Mouse (Mus musculus) forebrain, embryonic 11.5 days (tissue): ENCODE results near the gene Pex10. TPM values are rescaled to one million over a fixed set of nuclear protein-coding genes. Genes with fewer than 3 reads are reported as not detected.

ENCODE experiments used
- ATAC-seq: fragments of 200-750 bp; cut with Nextera tagmentation; replicated peaks from 2 replicates; pipeline ENCODE4 v1.8.0; 2017; ENCODE audit warnings: moderate TSS enrichment; ENCODE audit not compliant: low FRiP score
- DNase-seq: peaks from one replicate; pipeline ENCODE4 v3.0.0-alpha.2; 2017; ENCODE audit warnings: low spot score
- H3K27ac ChIP-seq: fragments of 300-500 bp; sonication (generic); 2 replicates; pipeline ENCODE4 v1.5.1; 2014; ENCODE audit warnings: low read depth, low read length
- H3K27me3 ChIP-seq: fragments of 300-500 bp; sonication (generic); 2 replicates; pipeline ENCODE4 v1.6.1; 2014; ENCODE audit warnings: mild to moderate bottlenecking, low read length, mixed read lengths; ENCODE audit not compliant: control insufficient read depth, insufficient read depth
- H3K36me3 ChIP-seq: fragments of 300-500 bp; sonication (generic); 2 replicates; pipeline ENCODE4 v1.6.1; 2014; ENCODE audit warnings: mild to moderate bottlenecking, low read length, moderate library complexity, mixed read lengths; ENCODE audit not compliant: control insufficient read depth, insufficient read depth
- H3K4me1 ChIP-seq: fragments of 300-500 bp; sonication (generic); replicated peaks from 2 replicates; pipeline ENCODE4 v1.6.1; 2014; ENCODE audit warnings: low read length, mixed read lengths; ENCODE audit not compliant: control insufficient read depth, insufficient read depth
- H3K4me2 ChIP-seq: fragments of 300-500 bp; sonication (generic); 2 replicates; pipeline ENCODE4 v1.6.1; 2014; ENCODE audit warnings: low read depth, mild to moderate bottlenecking, low read length, moderate library complexity, mixed read lengths; ENCODE audit not compliant: severe bottlenecking
- H3K4me3 ChIP-seq: fragments of 300-500 bp; sonication (generic); 2 replicates; pipeline ENCODE4 v1.5.1; 2014; ENCODE audit warnings: low read depth, low read length
- H3K9ac ChIP-seq: fragments of 300-500 bp; sonication (generic); 2 replicates; pipeline ENCODE4 v1.6.1; 2014; ENCODE audit warnings: low read length
- H3K9me3 ChIP-seq: fragments of 300-500 bp; sonication (generic); 2 replicates; pipeline ENCODE4 v1.6.1; 2016; ENCODE audit warnings: low read length, mixed read lengths; ENCODE audit not compliant: control insufficient read depth
- WGBS: fragments of 180-500 bp; shearing (Covaris S2); extraction: QIAGEN DNeasy Blood & Tissue Kit; methylation state at CpG from one replicate; pipeline ENCODE4 v1.1.7; 2014; 5-methylcytosine and 5-hydroxymethylcytosine counted together
- polyA plus RNA-seq: library from polyadenylated mRNA; unstranded; fragments of >200 nt; fragmentation: Nextera tagmentation; extraction: Ambion mirVana; gene quantifications from 2 replicates; pipeline ENCODE4 v1.2.1, GENCODE M21; 2014

Gene Pex10
- polyA plus RNA-seq, 1 experiment from 2014 or later: 7.2 TPM

DNA sequence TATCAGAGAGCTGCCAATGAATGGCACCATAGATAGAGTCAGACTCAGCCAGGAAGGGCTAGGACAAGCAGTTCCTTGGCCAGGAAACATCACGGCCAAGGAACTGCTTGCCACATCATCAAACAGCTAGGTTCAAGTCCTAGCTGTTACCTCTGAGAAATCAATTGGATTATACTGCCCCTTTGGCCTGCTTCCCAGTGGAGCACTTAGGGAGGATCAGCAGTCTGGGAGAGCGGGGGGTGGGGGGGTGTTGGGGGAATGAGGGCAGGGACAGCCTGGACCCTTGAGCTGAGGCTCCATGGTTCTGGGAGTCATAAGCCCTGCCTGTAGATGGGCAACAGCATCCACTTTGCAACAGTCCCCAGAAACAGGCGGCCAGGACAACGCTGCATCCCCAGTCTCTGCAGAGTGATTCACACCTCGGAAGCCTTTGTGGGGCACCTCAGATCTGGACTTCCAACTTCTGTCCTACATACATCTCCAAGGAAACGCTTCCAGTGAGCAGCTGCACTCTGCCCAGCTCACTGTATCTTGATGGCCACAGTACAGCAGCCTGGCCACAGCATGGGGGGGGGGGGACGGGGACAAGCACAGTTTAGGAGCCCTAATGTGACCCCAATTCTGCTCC, 44.5 kb upstream of the Pex10 start:
- Histone ChIP-seq H3K9me3 (no peaks in the 10 kb centered on the region), H3K9ac (no peak overlapping the region), H3K27me3 (0 out of 2 replicates have a peak, but pooled peaks cover 2% of the 10 kb centered on the region), H3K4me3 (no peak overlapping the region), H3K4me1 (peaks cover 15% of the 10 kb centered on the region), H3K27ac (no peak overlapping the region), H3K36me3 (no peaks in the 10 kb centered on the region), H3K4me2 (no peak overlapping the region)
- 80% methylated on average over 7 of the region's 7 CpGs for WGBS
- ATAC-seq: no peak
- DNase-seq: no peak

DNA sequence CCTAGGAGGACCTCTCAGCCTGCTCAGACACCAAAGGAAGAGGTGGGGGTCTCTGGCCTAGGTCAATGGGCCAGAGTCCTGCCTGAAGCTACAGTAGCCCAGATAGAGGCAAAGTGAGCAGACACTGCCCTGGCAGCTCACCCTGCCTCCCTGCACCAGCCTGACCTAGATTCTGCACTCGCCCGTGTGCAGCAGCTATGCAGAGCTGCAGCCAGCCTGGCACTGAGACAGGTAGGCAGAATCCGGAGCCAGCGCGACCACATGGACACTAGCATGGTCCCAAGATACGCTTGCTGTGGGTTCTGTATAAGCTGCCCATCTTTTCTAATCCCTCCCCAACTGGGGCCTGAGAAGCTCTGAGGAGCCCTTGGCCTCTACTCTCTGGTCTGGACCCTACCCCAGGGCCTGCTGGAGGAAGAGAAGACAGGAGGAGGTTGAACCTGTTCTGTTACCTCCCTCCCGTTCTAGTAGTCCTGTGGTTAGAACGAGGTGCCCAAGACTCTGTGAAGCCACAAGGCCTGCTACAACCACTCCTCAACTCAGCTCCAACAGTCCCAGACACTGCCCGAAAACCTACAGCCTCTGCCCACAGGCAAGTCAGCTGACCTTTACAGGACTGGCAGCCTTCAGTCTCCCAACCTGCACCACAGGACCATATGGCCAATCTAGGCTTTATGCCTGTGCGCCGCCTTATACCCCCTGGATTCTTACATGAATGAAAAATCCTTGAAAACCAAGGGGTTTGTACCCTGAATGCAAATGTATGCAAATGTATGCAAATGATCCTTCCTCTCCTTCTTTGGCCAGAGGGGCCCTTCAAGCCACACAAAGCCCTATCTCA, 42.4 kb upstream of the Pex10 start:
- no peak overlapping the region for H3K9ac ChIP-seq
- H3K4me3 ChIP-seq: no peak overlapping the region
- WGBS: 81% methylated on average over 11 of the region's 11 CpGs
- no peaks in the 10 kb centered on the region for H3K9me3 ChIP-seq
- ATAC-seq (peak; percentile 39; the same call in 1 of the 2 replicates), DNase-seq (no peak)
- no peaks in the 10 kb centered on the region for H3K27me3 ChIP-seq
- 0 out of 2 replicates have a peak overlapping the region, but pooled peaks have one; percentile 18 for H3K27ac ChIP-seq
- peaks cover 5% of the 10 kb centered on the region; the same call in 1 of the 2 replicates for H3K4me1 ChIP-seq
- H3K36me3 ChIP-seq: no peaks in the 10 kb centered on the region
- no peak overlapping the region for H3K4me2 ChIP-seq

DNA sequence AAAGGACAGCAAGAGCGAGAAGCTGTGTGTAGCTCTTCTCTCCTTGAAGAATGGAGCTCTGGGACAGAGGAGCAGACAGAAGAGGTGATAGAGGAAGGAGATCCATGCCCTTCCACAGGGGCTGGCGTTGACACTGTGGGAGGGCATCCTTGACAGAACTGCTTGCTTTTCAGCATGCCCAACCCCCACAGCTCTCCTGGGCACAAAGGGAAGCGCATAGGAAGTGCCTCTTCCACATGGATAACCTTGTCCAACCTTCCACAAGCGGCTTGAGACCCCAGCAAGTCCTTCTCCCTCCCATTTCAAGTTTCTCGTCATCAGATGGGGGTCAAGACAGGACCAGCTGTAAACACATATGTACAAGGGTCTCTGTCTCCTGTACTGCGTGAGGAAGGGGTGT, 33.7 kb upstream of the Pex10 start:
- ATAC-seq (no peak), DNase-seq (no peak)
- Histone ChIP-seq H3K9ac (no peak overlapping the region), H3K27ac (no peak overlapping the region), H3K4me1 (peaks cover 18% of the 10 kb centered on the region; the same call in 1 of the 2 replicates), H3K36me3 (no peaks in the 10 kb centered on the region), H3K4me3 (no peak overlapping the region), H3K9me3 (no peaks in the 10 kb centered on the region), H3K4me2 (no peak overlapping the region), H3K27me3 (peaks cover 2% of the 10 kb centered on the region; the same call in 1 of the 2 replicates)
- 20% methylated on average over 6 of the region's 6 CpGs for WGBS

DNA sequence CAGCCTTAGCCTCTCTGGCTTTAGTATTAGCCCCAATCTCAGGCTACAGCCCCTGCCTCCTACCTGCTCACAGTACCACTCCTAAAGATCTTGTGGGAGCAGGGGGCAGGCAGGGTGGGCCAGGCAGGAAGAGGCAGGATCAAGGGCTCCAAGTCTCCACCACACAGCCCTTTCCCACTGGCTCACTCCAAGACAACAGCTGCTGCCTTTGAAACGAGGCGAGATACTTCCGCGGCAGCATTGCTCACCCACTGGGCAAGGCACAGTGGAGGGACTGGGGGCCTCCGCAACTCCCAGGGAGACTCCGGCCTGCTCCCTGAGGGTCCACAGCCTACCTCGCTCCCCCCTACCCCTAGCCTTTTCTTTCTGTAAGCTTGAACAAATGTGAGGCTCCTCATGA, 32.6 kb upstream of the Pex10 start:
- peaks cover 2% of the 10 kb centered on the region; the same call in 1 of the 2 replicates for H3K27me3 ChIP-seq
- DNase-seq (no peak), ATAC-seq (no peak)

DNA sequence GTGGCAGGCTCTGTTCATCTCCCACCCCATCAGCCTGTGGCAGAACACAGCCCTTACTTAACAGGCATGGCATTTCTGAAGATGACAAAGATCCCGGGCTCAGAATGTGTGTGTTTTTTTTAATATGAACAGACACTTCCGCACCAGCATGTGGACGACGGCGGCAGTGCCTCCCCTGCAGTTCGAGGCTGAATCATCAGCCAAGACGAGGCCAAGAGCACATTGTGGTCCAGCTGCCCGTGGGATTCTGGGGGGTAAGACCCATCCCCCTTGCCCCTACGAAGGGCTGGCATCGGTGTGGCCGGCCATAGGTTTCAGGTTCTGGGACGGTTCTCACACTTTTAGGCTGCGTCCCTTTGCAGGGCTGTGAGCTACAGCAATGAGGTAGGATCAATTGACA, 32.0 kb upstream of the Pex10 start:
- no peaks in the 10 kb centered on the region for H3K36me3 ChIP-seq
- peaks cover 2% of the 10 kb centered on the region; the same call in 1 of the 2 replicates for H3K27me3 ChIP-seq
- no peak overlapping the region for H3K9ac ChIP-seq
- H3K4me1 ChIP-seq: peaks cover 18% of the 10 kb centered on the region; the same call in 1 of the 2 replicates
- H3K9me3 ChIP-seq: no peaks in the 10 kb centered on the region
- H3K4me2 ChIP-seq: no peak overlapping the region
- 65% methylated on average over 13 of the region's 13 CpGs for WGBS
- no peak overlapping the region for H3K4me3 ChIP-seq
- DNase-seq: no peak
- H3K27ac ChIP-seq: no peak overlapping the region
- no peak for ATAC-seq

More for the DNA sequence above, 32.6 kb upstream of the Pex10 start:
- Histone ChIP-seq H3K4me1 (peaks cover 18% of the 10 kb centered on the region; the same call in 1 of the 2 replicates), H3K36me3 (no peaks in the 10 kb centered on the region), H3K4me2 (no peak overlapping the region), H3K4me3 (no peak overlapping the region), H3K27ac (no peak overlapping the region), H3K9ac (no peak overlapping the region), H3K9me3 (no peaks in the 10 kb centered on the region)
- 16% methylated on average over 7 of the region's 7 CpGs for WGBS

DNA sequence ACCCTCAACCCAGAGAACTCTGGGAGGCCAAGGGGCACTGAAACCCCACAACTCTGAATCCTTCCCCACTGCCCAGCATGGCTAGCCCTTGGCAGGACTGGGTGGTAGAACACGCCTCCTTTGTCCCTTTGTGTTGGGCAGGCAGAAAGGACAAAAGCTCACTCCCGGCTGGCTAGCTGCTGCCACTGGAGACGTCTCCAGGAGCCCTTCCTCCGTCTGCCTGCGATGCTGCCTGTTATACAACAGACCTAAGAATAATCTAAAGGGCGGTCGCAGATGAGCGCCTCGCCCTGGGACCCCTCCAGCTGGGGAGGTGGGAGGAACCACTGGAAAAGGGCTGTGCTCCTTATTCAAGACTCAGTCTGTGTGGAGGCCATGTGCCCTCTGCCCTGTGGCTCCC, 26.6 kb upstream of the Pex10 start:
- DNase-seq (no peak), ATAC-seq (peak; percentile 55; the same call in 1 of the 2 replicates)
- 11% methylated on average over 9 of the region's 9 CpGs for WGBS
- H3K9ac ChIP-seq: peak overlapping the region; percentile 20; the same call in 1 of the 2 replicates
- no peak overlapping the region for H3K4me3 ChIP-seq
- no peaks in the 10 kb centered on the region for H3K36me3 ChIP-seq
- peaks cover 13% of the 10 kb centered on the region; the same call in 1 of the 2 replicates for H3K4me1 ChIP-seq
- peaks cover 42% of the 10 kb centered on the region for H3K27me3 ChIP-seq
- no peak overlapping the region for H3K4me2 ChIP-seq
- H3K9me3 ChIP-seq: no peaks in the 10 kb centered on the region
- H3K27ac ChIP-seq: no peak overlapping the region

DNA sequence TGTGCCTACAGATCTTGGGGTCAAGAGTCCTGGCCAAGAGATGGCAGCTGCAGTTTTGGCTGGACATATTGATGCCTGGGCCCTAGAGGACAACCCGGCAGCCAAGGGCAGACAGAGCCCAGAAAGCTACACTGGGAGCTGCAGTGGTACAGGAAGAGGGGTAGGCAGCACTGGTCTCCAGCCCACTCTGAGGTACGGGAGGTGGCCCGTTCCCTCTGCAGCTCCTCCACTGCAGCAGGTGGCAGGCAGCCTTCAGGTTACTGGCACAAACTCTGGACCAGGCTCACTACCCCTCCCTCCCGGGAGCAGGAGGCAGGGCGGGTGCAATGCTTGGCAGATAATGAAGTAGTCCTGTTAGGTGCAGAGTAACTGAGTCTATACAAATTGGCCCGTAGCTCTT, 26.1 kb upstream of the Pex10 start:
- DNase-seq (no peak), ATAC-seq (no peak)
- no peak overlapping the region for H3K4me3 ChIP-seq
- H3K4me2 ChIP-seq: no peak overlapping the region
- peak overlapping the region; percentile 3; the same call in 1 of the 2 replicates for H3K9ac ChIP-seq
- H3K27me3 ChIP-seq: peaks cover 46% of the 10 kb centered on the region
- WGBS: 54% methylated on average over 6 of the region's 6 CpGs
- no peak overlapping the region for H3K27ac ChIP-seq
- no peaks in the 10 kb centered on the region for H3K36me3 ChIP-seq
- peaks cover 13% of the 10 kb centered on the region; the same call in 1 of the 2 replicates for H3K4me1 ChIP-seq
- no peaks in the 10 kb centered on the region for H3K9me3 ChIP-seq

DNA sequence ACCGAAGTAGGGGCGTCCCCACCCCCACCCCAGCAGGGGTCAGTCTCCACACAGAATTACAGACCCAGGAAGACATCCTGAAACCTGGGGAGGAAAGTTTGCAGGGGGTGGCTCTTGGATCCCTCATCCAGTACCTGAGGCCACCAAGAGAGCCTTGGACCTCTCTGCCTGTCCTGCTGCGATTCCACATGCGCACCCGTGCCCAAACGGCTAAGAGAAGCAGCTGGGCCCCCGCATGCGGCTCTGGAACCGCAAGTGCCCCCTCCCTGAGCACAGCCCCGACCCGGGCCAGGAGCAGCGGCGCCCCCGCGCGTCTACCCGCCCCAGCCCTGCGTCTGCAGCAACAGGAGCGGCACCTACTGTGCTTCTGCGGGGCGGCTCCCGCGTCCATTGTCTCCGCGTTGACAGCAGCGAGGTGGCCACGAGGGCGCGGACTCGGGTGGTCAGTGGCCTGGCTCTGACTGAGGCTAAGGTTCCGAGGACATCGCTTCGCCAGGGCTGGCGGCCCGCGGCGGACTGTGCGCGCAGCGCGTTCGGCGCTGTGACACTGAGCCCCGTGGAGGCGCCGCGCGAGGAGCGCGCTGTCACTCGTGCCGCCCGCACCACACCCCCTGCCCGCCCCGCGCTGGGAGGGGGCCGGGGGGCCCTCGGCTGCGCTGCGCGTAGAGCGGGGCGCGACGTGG, 24.1 kb upstream of the Pex10 start:
- DNase-seq (no peak), ATAC-seq (no peak)
- H3K9ac ChIP-seq: peak overlapping the region; percentile 35
- H3K4me1 ChIP-seq: peaks cover 13% of the 10 kb centered on the region; the same call in 1 of the 2 replicates
- WGBS: 1% methylated on average over 61 of the region's 65 CpGs
- H3K4me3 ChIP-seq: peak overlapping the region; percentile 34
- H3K27me3 ChIP-seq: peaks cover 46% of the 10 kb centered on the region
- H3K27ac ChIP-seq: no peak overlapping the region
- H3K36me3 ChIP-seq: no peaks in the 10 kb centered on the region
- peak overlapping the region; percentile 61 for H3K4me2 ChIP-seq
- no peaks in the 10 kb centered on the region for H3K9me3 ChIP-seq
